Mouse (Mus musculus) spleen, adult 2 months (tissue): Measurements from ENCODE around the gene Jade1. TPM values are rescaled to one million over a fixed set of nuclear protein-coding genes. Genes with fewer than 3 reads are reported as not detected.

ENCODE experiments used
- DNase-seq, 2 experiments: peaks; one replicate each; pipeline versions ENCODE4 v3.0.0 to v3.0.0-alpha.2; 2012 to 2021; ENCODE audit warnings: low spot score in 2 of 2, low read depth in 1 of 2
- H3K27ac ChIP-seq: fragments of 200-500 bp; 2 replicates; pipeline ENCODE4 v1.5.1; 2012; ENCODE audit warnings: low read length, inconsistent platforms; ENCODE audit not compliant: insufficient read depth
- H3K27me3 ChIP-seq: fragments of 200-500 bp; 2 replicates; pipeline ENCODE4 v1.6.1; 2012; ENCODE audit warnings: mild to moderate bottlenecking, moderate library complexity, low read length, inconsistent platforms; ENCODE audit not compliant: control insufficient read depth, insufficient read depth
- H3K36me3 ChIP-seq: fragments of 200-500 bp; 2 replicates; pipeline ENCODE4 v1.6.1; 2012; ENCODE audit warnings: mild to moderate bottlenecking, low read length, inconsistent platforms; ENCODE audit not compliant: control insufficient read depth, insufficient read depth
- H3K4me1 ChIP-seq: fragments of 200-500 bp; 2 replicates; pipeline ENCODE4 v1.6.1; 2011; ENCODE audit warnings: inconsistent platforms; ENCODE audit not compliant: control insufficient read depth, insufficient read depth, insufficient read length
- H3K4me3 ChIP-seq: fragments of 200-500 bp; 2 replicates; pipeline ENCODE4 v1.5.1; 2011; ENCODE audit warnings: mild to moderate bottlenecking, inconsistent platforms; ENCODE audit not compliant: insufficient read depth, insufficient read length; ENCODE audit errors: extremely low read depth
- CTCF ChIP-seq: fragments of 200-500 bp; IDR thresholded peaks from 2 replicates; pipeline ENCODE4 v1.5.1; 2011; ENCODE audit warnings: mild to moderate bottlenecking, inconsistent platforms; ENCODE audit not compliant: insufficient read depth, insufficient read length, insufficient replicate concordance; ENCODE audit errors: extremely low read depth
- POLR2A ChIP-seq: fragments of 200-500 bp; IDR thresholded peaks from 2 replicates; pipeline ENCODE4 v1.6.1; 2011; ENCODE audit warnings: low read depth, low read length, inconsistent platforms
- WGBS: fragments of 180-500 bp; shearing (Covaris S2); methylation state at CpG from one replicate; pipeline ENCODE4 v1.1.7; 2018; 5-methylcytosine and 5-hydroxymethylcytosine counted together
- polyA plus RNA-seq: library from polyadenylated mRNA; depleted of rRNA; stranded (reverse); fragments of >200 nt; gene quantifications from 2 replicates; pipeline ENCODE4 v1.2.3, GENCODE M21; 2012; rRNA removed

Gene Jade1
- polyA plus RNA-seq = 11.3 and 16.3 TPM in 2 replicates

- Histone ChIP-seq H3K27me3 (no peaks in the 10 kb centered on the region), H3K36me3 (no peaks in the 10 kb centered on the region), H3K4me3 (no peak within 1 kb of the TSS), H3K27ac (no peak within 1 kb of the TSS), H3K4me1 (no peaks in the 10 kb centered on the region)
- 96% methylated on average over 36 of the region's 36 CpGs for WGBS
- TF ChIP-seq CTCF = no peak
- TF ChIP-seq POLR2A = no peak
- no peak for DNase-seq
Measured at GRCm38 (mm10) chr3:41555491-41556381, at the start of gene Jade1. Gene Jade1, plus strand, starts transcription at chr3:41555731.

- no peak for DNase-seq
- Histone ChIP-seq H3K27me3 (no peaks in the 10 kb centered on the region), H3K27ac (no peak overlapping the region), H3K4me3 (no peak overlapping the region), H3K36me3 (no peaks in the 10 kb centered on the region), H3K4me1 (no peaks in the 10 kb centered on the region)
- TF ChIP-seq CTCF (no peak), POLR2A (no peak)
- WGBS = 94% methylated on average over 2 of the region's 2 CpGs
Measured at GRCm38 (mm10) chr3:41509441-41509840, 46.1 kb upstream of the Jade1 start.

GRCm38 (mm10) chr3:41510191-41510590 lies 45.3 kb upstream of the Jade1 start:
- Histone ChIP-seq H3K27ac (no peak overlapping the region), H3K36me3 (no peaks in the 10 kb centered on the region), H3K4me1 (no peaks in the 10 kb centered on the region), H3K4me3 (no peak overlapping the region), H3K27me3 (no peaks in the 10 kb centered on the region)
- WGBS = 79% methylated on average over 9 of the region's 9 CpGs
- no peak for TF ChIP-seq POLR2A
- no peak for TF ChIP-seq CTCF
- no peak for DNase-seq

- Histone ChIP-seq H3K4me3 (no peak overlapping the region), H3K27me3 (no peaks in the 10 kb centered on the region), H3K36me3 (no peaks in the 10 kb centered on the region), H3K4me1 (no peaks in the 10 kb centered on the region), H3K27ac (no peak overlapping the region)
- WGBS = 65% methylated on average over 7 of the region's 7 CpGs
- TF ChIP-seq POLR2A = no peak
- no peak for TF ChIP-seq CTCF
- DNase-seq = no peak
Measured at GRCm38 (mm10) chr3:41510750-41511149, 44.8 kb upstream of the Jade1 start.

GRCm38 (mm10) chr3:41514003-41514402 lies 41.5 kb upstream of the Jade1 start:
- no peaks in the 10 kb centered on the region for H3K27me3 ChIP-seq
- TF ChIP-seq CTCF (no peak), POLR2A (no peak)
- no peaks in the 10 kb centered on the region for H3K4me1 ChIP-seq
- no peak overlapping the region for H3K27ac ChIP-seq
- H3K36me3 ChIP-seq = no peaks in the 10 kb centered on the region
- no peak overlapping the region for H3K4me3 ChIP-seq
- DNase-seq = no peak
- WGBS = 87% methylated on average over 5 of the region's 5 CpGs

DNA sequence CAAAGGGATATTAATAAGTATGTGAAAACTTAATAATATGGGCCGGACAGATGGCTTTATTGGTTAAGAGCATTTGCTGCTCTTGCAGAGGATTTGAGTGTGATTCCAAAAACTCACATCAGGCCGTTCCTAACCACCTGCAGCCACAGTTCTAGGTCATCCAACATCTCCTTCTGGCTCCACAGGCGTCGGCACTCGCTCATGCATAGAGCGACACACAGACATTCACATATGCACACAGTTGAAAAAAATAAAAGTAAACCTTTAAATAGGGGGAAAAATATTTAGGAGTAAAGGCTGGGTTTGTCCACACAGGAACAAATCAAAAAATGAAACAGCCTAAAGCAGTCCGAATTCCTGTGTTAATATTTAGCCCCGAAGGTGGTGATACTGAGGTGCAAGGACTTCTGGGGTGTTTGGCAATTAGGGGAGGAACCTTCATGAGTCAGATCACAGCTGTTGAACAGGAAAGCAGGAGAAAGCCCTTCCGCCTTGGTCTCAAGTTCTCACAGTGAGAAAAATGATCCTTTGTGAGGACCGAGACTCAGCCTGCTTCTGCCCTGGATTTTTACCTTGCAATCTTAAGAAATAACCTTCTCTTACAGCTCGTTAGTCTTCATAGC lies 40.7 kb upstream of the Jade1 start:
- no peak overlapping the region for H3K27ac ChIP-seq
- WGBS = 83% methylated on average over 11 of the region's 11 CpGs
- H3K4me1 ChIP-seq = no peaks in the 10 kb centered on the region
- DNase-seq = no peak
- H3K4me3 ChIP-seq = no peak overlapping the region
- no peak for TF ChIP-seq CTCF
- TF ChIP-seq POLR2A = no peak
- no peaks in the 10 kb centered on the region for H3K27me3 ChIP-seq
- H3K36me3 ChIP-seq = no peaks in the 10 kb centered on the region
